Mouse (Mus musculus): ENCODE data around the gene Rnls. TPM values are rescaled to one million over a fixed set of nuclear protein-coding genes. Genes with fewer than 3 reads are reported as not detected.

The Rnls gene
- total and polyA plus RNA-seq, 3 experiments: not detected

GRCm38 (mm10) chr19:33100031-33100430, 292.1 kb downstream of the Rnls start (continued):
- TF ChIP-seq TAL1 (IDR thresholded peaks at IDR 0.05; ENCODE audit: low read length) (no peak), POLR2AphosphoS2 (IDR thresholded peaks at IDR 0.05; ENCODE audit: low read length) (no peak), POLR2AphosphoS5 (IDR thresholded peaks at IDR 0.05; ENCODE audit: borderline replicate concordance, low read depth, low read length) (no peak), E2F4 (IDR thresholded peaks at IDR 0.05; ENCODE audit: borderline replicate concordance, low read depth, low read length) (no peak), TCF12 (IDR thresholded peaks at IDR 0.05; ENCODE audit: low read depth, low read length) (peak; percentile 30; the same call in 1 of the 2 replicates)

GRCm38 (mm10) chr19:33099201-33099788, 292.8 kb downstream of the Rnls start:
- Histone ChIP-seq H3K27ac (ENCODE audit: control insufficient read depth, low read depth, low read length) (no peak overlapping the region), H3K9ac (ENCODE audit: control insufficient read depth, low read depth, low read length, poor library complexity, severe bottlenecking) (no peak overlapping the region), H3K27me3 (ENCODE audit: control insufficient read depth in 1 of 2, insufficient read depth in 2 of 2, low read length in 2 of 2) (no peaks in the 10 kb centered on the region), H3K9me3 (replicated peaks; ENCODE audit: insufficient read depth, low read length) (no peaks in the 10 kb centered on the region), H3K36me3 (ENCODE audit: control insufficient read depth in 1 of 2, insufficient read depth in 2 of 2, low read length in 2 of 2) (peaks cover 0 to 23% of the 10 kb centered on the region in 2 experiments; a peak in 2 of 4 replicates), H3K4me3 (ENCODE audit: control insufficient read depth in 1 of 2, insufficient read depth in 1 of 2, low read depth in 2 of 2, low read length in 2 of 2) (no peak overlapping the region), H3K79me2 (ENCODE audit: control insufficient read depth, insufficient read depth, low read length, poor library complexity) (no peaks in the 10 kb centered on the region; the same call in 1 of the 2 replicates), H3K4me1 (ENCODE audit: control insufficient read depth in 1 of 2, insufficient read depth in 2 of 2, low read length in 2 of 2) (peaks cover 19 to 21% of the 10 kb centered on the region in 2 experiments)
- DNase-seq (ENCODE audit: low read depth, low spot score): no peak
- TF ChIP-seq ZNF384 (IDR thresholded peaks at IDR 0.05; ENCODE audit: low read depth, low read length): no peak
- TF ChIP-seq JUND (IDR thresholded peaks at IDR 0.05; ENCODE audit: low read depth, low read length): no peak
- TF ChIP-seq KAT2A (conservative IDR thresholded peaks at IDR 0.05; ENCODE audit: low read depth, low read length): no peak
- TF ChIP-seq MAZ (IDR thresholded peaks at IDR 0.05; ENCODE audit: low read depth, low read length): no peak

GRCm38 (mm10) chr19:33097691-33098090, 294.4 kb downstream of the Rnls start:
- H3K4me1 ChIP-seq (ENCODE audit: control insufficient read depth in 1 of 2, insufficient read depth in 2 of 2, low read length in 2 of 2): peaks cover 13 to 21% of the 10 kb centered on the region in 2 experiments
- H3K79me2 ChIP-seq (ENCODE audit: control insufficient read depth, insufficient read depth, low read length, poor library complexity): no peaks in the 10 kb centered on the region; the same call in 1 of the 2 replicates
- TF ChIP-seq E2F4 (IDR thresholded peaks at IDR 0.05; ENCODE audit: borderline replicate concordance, low read depth, low read length) (no peak), USF2 (IDR thresholded peaks at IDR 0.05; ENCODE audit: borderline replicate concordance in 1 of 2, insufficient read depth in 1 of 2, low read depth in 1 of 2, low read length in 2 of 2) (no peak), ZNF384 (IDR thresholded peaks at IDR 0.05; ENCODE audit: low read depth, low read length) (no peak), MEF2A (IDR thresholded peaks at IDR 0.05; ENCODE audit: extremely low read depth, insufficient replicate concordance, low read depth, low read length, poor library complexity, severe bottlenecking) (no peak), HCFC1 (IDR thresholded peaks at IDR 0.05; ENCODE audit: low read depth, low read length) (no peak), CHD2 (IDR thresholded peaks at IDR 0.05; ENCODE audit: low read length) (no peak), MYC (IDR thresholded peaks at IDR 0.05; ENCODE audit: low read depth, low read length) (no peak), MAFK (IDR thresholded peaks at IDR 0.05; ENCODE audit: borderline replicate concordance, low read depth, low read length) (no peak), ETS1 (IDR thresholded peaks at IDR 0.05; ENCODE audit: low read depth, low read length) (no peak), POLR2AphosphoS5 (IDR thresholded peaks at IDR 0.05; ENCODE audit: borderline replicate concordance, low read depth, low read length) (no peak), UBTF (IDR thresholded peaks at IDR 0.05; ENCODE audit: borderline replicate concordance, insufficient read depth, low read depth, low read length) (no peak), CHD1 (IDR thresholded peaks at IDR 0.05; ENCODE audit: low read depth, low read length) (no peak), RAD21 (IDR thresholded peaks at IDR 0.05; ENCODE audit: low read depth, low read length) (no peak), BHLHE40 (IDR thresholded peaks at IDR 0.05; ENCODE audit: borderline replicate concordance, low read depth, low read length) (no peak), MAX (IDR thresholded peaks at IDR 0.05; ENCODE audit: low read length) (no peak)
- no peaks in the 10 kb centered on the region for H3K27me3 ChIP-seq (ENCODE audit: control insufficient read depth in 1 of 2, insufficient read depth in 2 of 2, low read length in 2 of 2)
- H3K4me3 ChIP-seq (ENCODE audit: control insufficient read depth in 1 of 2, insufficient read depth in 1 of 2, low read depth in 2 of 2, low read length in 2 of 2): no peak overlapping the region
- H3K36me3 ChIP-seq (ENCODE audit: control insufficient read depth in 1 of 2, insufficient read depth in 2 of 2, low read length in 2 of 2): peaks cover 0 to 22% of the 10 kb centered on the region in 2 experiments; a peak in 2 of 4 replicates
- H3K9me3 ChIP-seq (replicated peaks; ENCODE audit: insufficient read depth, low read length): no peaks in the 10 kb centered on the region
- no peak overlapping the region for H3K27ac ChIP-seq (ENCODE audit: control insufficient read depth, low read depth, low read length)
- DNase-seq (ENCODE audit: low read depth, low spot score): no peak
- H3K9ac ChIP-seq (ENCODE audit: control insufficient read depth, low read depth, low read length, poor library complexity, severe bottlenecking): no peak overlapping the region
